Mouse (Mus musculus) MN1 (cell line): Measurements from ENCODE around the gene Etv2.

ENCODE experiments used
- DNase-seq: peaks from one replicate; pipeline ENCODE4 v3.0.0-alpha.2; 2016; ENCODE audit warnings: low spot score

Etv2 gene

DNA sequence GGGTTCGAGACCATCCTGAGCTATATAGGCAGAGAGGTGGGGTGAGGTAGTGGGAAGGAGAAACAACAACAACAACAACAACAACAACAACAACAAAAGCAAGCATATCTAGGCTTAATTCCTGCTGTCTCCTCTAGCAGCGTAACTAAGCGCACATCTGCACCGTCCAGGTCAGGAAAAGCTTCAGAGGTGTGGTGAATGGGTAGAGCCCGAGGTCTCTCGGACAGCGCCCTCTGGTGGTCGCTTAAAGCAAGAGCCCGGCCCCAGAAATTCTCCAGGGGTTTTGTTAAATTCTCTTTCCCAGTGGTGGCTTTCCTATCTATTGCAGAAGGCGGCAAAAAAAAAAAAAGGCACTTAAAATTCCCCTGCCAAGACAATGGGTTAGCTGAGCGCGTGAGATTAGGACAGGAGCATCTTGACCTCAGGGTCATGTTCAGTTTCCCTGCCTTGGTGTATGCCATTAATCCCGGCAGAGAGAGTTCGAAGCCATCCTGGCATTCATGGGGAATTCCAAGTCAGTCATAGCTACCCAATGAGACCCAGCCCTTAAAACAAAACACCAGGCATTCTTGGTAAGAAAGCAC lies 22.0 kb downstream of the Etv2 start:
- peak; percentile 67 for DNase-seq

DNA sequence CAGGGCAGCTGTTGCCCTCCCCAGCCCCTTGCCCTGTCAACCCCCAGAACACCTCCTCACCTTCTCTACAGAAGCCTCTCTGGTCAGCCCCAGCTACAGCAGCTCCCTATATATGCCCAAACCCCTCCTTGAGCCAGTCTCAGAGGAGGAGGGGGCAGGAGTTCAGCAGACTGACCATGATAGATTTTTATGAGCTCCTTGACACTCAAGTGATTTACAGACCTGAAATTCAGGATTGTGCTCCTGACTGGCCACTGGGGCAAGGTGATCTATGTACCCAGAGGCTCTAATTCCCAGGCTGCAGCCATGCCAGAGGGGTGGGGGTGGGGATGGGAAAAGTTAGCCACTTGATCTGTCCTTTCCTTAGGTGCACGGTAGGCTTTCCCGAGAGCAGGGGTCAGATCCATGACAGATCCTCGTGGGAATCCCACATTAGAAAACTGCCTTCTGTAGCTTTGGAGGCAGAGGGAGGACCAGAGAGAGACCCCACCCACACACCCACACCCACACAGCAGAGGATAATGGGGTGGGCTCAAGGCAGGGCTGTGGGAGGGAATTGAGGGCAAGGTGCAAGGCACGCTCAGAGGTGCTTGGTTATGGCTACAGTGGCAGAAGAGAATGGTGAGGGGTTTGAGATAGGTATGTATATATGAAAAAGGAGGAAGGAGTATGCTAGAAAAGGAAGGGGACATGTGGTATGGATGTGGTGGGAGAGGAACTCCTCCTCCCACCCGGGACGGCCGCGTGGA lies 22.8 kb downstream of the Etv2 start, which contains the start of gene Upk1a:
Gene Upk1a, minus strand, starts transcription at position 194 of the 749 bp plus-strand sequence.
- no peak for DNase-seq

DNA sequence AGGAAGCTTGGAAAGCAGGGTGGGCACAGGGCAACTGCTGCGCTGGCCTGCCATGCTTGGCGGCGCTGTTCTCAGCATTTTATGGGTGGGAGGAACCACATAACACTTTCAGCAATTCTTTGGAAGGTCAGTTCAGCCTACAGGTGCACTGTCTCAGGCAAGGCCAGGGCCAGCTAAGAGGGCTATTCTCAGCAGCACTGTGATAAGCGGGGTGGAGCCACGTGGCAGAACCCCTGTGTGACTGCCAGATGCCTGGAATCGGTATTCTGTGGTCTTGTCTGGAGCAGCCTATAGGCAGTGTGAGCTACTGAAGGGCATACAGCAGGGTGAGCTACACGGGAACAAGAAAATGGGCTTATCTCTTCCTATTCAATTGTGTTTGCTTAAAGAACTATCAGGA lies 25.6 kb downstream of the Etv2 start:
- no peak for DNase-seq

DNA sequence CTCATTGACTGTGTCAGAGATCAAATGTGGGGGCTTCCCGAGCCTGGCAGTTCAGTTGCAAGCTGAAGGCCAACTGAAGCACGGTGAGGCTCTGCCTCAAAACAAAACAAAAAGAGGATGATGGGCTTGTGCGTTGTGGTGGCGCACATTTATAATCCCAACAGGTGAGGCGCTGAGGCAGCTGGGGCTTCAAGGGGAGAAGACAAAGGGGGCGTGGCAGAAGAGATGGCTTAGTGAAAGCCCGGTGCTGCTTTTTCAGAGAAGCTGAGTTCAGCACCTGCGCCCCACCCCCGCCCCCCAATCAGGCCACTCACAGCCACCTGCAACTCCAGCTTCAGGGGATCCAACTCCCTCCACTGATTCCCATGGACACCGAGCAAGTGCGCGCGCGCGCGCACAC lies 27.2 kb downstream of the Etv2 start:
- no peak for DNase-seq

DNA sequence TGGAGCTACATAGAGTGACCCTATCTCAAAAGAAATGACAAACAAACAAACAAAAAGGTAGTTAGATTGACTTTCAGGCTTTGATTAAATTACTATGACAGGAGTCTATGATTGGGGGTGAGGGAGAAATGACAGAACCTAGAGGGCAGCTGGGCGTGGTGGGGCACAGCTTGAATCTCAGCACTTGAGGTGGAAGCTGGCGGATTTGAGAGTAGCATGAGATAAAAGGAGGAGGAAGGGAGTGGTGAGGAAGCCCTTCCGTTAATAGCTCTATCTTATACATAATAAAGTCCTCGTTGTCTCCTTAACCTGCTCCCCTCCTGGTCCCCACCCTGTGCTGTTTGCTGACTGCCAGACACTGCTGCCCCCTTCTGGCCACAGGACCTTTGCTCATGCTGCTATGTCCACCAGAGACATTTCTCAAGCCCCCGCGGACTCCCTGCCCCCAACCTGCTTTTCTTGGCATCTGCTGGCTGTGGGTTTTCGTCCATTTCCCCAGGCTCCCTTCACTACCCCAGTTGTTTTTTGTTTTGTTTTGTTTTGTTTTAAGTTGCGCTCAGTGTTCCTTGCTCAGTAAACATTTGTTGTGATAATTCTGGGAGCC lies 27.8 kb downstream of the Etv2 start:
- DNase-seq, result peak; percentile 40

DNA sequence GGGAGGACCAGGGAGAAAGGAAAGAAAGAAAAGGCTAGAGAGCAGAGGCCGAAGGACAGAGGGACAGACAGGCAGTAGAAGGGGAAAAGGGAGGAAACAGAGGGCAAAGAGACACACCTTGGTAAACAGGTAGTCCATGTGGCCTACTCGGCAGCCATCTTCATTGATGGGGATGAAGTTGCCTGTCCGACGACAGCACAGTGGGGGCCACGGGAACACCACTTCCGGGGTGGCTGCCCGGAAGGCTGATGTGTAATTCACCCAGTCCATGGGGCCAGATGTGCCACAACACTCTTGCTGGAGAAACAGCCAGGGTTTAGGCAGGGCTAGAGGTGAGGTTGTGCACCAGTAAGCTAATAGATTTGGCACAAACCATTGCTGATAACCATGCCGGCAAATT lies 30.7 kb downstream of the Etv2 start:
- no peak for DNase-seq

DNA sequence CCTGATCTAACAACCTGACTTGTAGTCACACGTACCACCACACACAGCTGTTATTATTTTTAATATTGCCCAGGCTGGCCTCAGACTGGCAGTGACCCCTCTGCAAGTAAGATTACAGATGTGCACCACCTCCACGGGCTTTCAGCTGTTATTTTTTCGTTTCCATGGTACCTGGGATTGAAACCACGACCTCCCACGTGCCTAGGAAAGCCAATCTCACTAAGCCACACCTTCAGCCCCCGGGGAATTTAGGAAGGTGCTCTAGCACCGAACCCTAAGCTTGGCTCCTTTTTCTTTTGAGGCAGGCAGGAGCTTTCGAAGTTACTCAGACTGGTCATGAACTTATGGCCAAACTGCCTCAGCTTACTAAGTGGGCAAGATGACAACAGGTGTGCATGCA lies 31.2 kb downstream of the Etv2 start:
- no peak for DNase-seq

DNA sequence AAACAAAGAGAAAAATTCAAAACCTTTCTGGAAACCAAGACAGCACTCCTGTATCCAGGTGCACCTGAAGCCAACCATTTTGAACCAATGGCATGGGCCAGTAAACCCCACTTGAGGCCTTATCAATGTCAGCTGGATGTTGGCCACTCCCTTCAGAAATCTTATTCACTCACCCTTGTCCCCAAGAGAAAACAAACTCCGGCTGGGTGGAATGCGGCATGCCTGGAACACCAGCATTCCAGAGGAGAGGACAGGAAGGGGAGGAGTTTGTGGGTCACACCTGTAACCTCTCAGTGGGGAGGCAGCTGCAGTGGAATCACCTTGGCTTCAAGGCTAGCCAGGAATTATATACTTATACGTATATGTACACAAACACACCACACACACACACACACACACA lies 33.1 kb downstream of the Etv2 start:
- DNase-seq, result no peak

DNA sequence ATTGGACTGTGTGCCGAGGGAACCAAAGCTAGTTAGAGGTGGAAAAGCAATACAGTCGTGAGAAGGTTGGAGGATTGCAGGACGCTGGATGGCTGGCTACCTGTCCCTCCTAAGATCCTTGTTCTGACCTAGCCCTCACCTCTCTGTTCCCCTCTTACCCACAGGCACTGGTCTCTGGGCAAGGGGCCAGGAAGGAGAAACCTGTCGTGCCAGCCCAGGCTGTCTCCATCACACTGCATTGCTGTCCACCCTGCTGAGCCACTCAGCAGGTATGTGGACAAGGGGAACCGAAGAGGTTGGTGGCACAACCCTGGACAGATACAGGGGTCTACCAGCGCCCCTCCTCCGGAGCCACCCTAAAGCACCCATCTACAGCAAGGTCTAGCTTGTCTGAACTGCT lies 35.0 kb downstream of the Etv2 start:
- DNase-seq, result peak; percentile 29

DNA sequence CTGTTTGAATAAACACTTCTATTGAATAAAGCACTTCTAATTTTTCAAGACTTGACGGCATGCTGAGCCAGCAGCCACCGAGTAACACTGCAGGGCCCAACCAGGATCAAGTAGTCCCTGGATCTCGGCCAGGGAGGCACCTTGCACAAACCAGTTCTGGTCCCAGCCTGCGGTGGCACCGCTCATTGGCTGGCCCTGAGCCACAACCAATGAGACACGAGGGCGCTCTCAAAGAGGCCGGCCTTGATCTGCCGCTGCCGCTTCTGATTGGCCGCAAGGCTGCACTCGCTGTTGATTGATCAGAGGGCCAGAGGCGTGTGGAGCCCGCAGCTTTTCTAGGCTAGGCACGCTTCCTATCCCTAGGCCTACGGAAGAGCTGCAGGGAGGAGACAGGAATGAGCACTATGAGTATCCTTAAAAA lies 35.7 kb downstream of the Etv2 start:
- peak; percentile 97 for DNase-seq

DNA sequence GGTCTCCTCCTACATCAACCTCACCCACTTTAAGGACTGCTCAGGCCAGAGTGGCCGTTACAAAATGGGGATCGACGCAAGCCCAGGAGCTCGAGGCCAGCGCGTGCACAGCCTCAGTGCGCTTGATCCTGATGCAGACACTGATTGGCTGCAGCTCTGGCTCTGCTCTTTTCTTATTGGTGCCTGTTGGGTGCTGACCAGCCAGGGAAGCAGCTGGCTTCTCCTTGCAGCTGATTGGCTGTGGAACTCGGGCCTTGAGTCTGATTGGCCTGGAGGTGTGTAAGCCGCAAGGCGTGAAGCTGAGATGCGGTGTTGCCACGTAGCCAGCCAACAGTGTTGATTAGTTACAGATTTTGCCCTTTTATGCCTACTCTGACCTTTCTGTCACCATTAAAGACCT lies 36.9 kb downstream of the Etv2 start, which contains the start of gene Zbtb32:
Gene Zbtb32, minus strand, starts transcription at position 124 of the 400 bp plus-strand sequence.
- no peak for DNase-seq

DNA sequence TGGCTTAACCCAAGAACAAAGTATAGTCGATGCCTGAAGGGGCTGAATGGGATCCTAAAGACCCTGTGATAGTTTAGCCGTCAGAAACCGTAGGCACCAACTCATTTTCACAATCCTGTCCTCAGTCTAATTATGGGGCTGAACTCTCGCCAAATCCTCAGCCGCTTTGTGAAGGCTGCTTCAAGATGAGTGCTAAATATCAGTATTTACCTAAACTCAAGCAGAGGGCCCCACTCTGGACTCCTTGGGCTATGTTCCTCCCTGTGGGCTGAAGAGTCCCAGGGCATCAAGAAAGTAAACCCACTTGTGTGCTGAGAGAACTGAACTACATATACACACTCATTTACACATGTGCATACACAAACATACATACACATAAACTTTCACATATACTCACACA lies 38.8 kb downstream of the Etv2 start:
- no peak for DNase-seq

DNA sequence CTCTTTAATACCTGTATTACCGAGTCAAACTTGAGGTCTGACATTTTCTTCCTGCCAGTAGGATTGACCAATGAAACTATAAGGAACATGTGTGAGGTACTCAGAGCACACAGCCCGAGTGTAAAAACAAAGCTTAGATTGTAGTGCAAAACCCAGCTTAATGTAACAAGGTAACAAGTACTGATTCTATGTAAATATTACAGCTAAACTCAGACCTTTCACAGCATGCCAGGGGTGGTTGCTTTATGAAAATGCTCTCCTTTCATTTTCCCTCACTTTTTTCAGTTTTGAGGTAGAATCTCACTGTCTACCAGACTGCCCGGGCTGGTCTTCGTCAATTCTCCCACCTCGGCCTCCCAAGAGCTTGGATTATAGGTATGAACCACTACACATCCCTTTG lies 39.6 kb downstream of the Etv2 start:
- no peak for DNase-seq

DNA sequence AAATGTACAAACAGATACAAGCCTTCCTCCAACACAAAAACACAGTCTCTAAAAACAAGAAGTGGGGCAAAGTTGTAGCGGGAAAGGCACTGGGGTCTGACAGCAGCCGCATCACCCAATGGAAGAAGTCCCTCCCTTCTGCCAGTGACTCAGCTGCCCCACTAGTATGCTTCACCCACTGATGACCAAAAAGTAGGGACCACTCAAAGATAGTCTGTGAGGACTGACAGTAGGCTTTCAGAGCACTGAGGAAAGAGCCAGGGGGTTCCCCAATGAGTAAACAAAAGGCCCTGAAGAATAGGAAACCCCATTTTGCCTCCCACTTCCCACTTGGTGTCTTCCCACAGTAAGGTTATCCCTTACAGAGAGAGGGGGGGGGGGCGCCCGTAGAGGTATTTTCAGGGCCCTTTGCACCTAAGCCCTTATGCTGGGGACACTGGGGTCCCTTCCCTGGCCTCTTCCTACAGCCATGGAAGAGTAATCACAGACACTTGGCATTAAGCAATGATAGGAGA lies 41.1 kb downstream of the Etv2 start:
- no peak for DNase-seq

DNA sequence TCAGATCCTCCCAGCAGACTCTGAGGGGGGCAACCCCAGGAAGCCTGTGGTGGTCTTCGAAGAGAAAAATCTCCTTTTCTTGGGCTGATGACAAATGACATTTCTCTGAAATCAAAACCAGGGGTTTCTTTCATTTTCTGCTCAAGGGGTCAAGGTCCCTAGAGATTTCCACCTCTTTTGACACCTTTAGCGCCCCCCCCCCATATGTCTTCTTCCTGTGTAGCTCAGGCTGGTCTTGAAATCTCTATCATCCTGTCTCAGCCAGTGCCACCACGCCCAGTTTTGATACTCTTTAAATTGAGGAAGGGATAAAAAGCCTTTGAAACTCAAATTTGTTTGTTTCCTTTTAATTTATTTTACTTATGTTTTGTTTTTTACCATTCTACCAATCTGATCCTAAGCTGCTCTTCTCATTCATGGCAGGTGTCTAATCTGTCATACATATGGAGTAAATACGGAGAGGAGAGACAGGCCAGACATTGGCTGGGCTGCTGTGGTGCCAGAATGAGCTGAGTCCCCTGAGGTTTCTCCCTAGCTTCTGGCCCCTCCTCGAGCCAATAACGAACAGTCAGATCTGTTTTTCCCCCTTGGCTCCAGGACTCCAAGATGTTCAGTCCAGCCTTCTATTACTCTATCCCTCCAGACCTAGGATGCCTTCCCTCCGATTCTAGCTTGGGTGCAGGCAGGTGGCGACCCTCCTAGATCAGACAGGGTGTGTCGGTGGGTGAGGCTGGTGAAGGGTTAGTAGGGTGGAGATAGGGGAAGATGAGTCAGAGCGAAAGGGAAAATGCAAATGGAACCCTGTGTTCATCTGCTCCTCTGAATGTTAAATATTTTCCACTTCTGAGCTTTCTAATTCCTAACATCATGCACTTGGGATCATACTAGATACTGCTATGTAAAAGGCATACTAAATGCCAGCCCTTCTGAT lies 41.8 kb downstream of the Etv2 start:
- DNase-seq, result peak; percentile 60

DNA sequence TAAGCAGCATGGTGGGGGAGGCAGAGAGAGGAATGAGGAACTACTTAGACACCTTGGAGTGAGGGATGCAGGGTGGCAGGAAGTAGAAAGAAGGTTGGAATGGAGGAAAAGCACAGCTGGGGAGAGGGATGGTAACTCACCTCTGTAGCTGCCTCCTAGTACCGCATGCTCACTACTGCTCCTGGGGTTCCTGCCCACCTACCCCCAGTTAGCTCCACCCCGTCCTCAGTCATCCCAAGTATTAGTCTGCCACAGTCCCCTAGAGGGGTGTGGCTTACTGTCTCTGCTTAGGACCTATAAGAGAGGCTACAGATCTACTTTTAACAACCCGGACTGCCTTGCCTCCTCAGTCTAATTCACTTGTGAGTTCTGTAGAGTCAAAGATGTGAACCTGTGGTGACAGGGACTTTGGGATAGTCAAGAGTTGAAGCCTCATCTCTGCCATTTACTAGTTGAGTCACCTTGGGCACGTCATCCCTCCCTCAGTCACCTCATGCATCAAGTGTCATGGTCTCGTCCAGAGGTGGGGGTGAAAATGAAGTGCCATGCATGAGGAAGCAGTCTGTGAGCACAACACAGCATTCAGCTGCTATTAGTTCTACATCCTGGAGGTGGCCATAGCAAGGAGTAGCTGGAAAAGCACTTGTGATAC lies 42.8 kb downstream of the Etv2 start:
- DNase-seq, result no peak

DNA sequence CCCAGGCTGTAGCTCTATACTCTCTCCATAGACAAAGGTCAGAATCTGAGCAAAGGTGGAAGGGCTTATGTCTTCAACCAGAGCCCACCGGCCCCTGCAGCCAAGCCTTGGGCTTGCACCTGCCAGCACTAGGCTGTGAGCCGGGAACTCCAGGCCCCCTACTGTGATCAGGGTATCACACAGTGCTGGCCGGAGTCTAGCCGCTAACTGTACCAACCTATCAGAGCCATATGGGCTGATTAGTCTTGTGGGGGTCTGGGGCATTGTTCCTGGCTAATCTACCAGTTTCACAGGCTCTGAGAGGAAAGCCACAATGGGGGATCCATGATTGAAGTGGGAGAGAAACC lies 44.1 kb downstream of the Etv2 start:
- no peak for DNase-seq

DNA sequence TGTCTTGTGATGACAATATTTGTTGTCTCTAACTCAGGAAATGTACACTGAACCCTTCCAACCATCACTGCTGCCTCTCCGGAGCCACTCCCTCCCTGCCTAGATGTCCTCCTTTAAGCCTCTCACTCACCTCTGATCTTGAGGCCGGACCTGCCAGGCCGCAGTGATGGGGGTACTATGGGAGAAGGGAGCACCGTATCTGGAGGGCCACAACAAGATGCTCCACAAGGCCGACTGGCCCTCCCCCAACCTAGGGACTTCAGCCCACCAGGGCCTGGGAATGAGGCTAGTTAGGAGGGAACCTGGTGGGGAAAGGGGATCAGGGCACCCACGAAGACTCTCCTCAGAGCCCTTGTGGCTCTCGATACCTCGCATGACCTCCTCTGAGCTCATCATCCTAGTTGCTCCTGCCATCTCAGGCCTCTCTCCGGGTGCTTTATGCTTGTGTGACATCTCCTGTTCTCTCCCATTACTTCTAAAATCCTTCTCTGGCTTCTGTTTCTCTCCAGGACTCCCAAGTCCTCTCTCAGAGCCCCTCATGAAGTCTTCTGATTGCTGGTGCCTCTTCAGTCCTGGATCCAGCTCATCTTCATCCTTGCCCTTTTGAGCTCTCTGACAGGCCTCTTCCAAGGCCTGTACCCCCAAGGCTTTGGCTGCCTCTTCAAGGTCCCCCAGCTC lies 44.6 kb downstream of the Etv2 start:
- DNase-seq, result no peak

DNA sequence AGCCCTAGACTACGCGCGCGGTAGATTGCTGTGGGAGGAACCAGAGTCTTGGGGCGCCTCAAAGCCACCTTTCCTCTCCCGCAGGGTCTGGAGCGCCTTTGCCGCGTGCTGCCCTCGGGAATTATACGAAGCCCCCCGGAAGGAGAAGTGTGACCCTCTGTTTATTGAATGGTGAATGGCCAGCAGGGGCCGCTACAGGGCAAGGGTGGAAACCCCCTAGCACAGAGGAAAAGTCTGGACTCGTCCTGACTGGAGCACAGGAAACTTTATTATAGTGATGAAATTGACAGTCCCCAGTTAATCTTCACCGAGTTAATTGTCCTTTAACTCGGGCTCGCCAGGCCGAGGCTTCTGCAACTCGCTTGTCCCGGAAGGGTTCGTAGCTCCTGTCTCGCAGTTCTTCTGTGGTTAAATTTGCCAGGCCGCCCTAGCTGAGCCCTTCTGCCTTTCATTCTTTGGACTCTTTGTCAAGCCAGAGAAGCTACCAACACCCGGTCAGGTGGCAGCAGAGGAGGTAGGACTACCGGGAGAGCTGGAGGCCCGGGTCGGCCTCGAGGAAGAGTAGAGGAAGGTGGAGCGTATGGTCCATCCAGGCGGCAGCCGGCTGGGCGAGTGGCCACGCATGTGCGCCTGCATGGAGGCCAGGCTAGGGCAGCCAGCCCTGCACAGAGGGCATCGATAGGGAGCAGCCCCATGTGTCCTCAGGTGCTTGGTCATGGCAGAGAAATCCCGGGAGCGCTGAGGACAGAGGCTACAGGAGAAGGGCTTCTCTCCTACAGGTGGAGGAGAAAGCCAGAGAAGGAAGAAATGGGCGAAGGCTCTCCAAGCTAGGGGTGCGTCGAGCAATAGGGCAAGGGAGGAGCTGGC lies 46.0 kb downstream of the Etv2 start:
- peak; percentile 83 for DNase-seq
